Mouse (Mus musculus) urinary bladder, postnatal 25 days (tissue): ENCODE results near the gene Anxa6.
A peak's percentile ranks its signal among the peaks of the same experiment; 100 is the strongest.
"Not testable (repeated sequence)": the region's sequence is repeated elsewhere in the genome, so short reads cannot be mapped to it uniquely, and the experiment has no call there.

ENCODE experiments used
- DNase-seq: peaks from one replicate; pipeline ENCODE4 v3.0.0; 2022; ENCODE audit warnings: low spot score

The Anxa6 gene

GRCm38 (mm10) chr11:54961164-54961850 is 71.9 kb downstream of the Anxa6 start:
- DNase-seq: no peak

GRCm38 (mm10) chr11:54960251-54960650 is 73.0 kb downstream of the Anxa6 start:
- DNase-seq: no peak

GRCm38 (mm10) chr11:54958571-54959073 is 74.6 kb downstream of the Anxa6 start:
- no peak for DNase-seq

- not testable (repeated sequence) for DNase-seq
These were observed 75.5 kb downstream of the Anxa6 start for GRCm38 (mm10) chr11:54957708-54958107.

- DNase-seq: no peak
These were observed 76.3 kb downstream of the Anxa6 start for GRCm38 (mm10) chr11:54956912-54957311.

- DNase-seq: peak; percentile 97
These were observed 77.3 kb downstream of the Anxa6 start for GRCm38 (mm10) chr11:54955735-54956480.

GRCm38 (mm10) chr11:54955400-54955734 is 77.9 kb downstream of the Anxa6 start:
- not testable (repeated sequence) for DNase-seq

- no peak for DNase-seq
These were observed 78.5 kb downstream of the Anxa6 start for GRCm38 (mm10) chr11:54954716-54955115.

GRCm38 (mm10) chr11:54953993-54954446 is 79.2 kb downstream of the Anxa6 start:
- DNase-seq: no peak

GRCm38 (mm10) chr11:54952651-54953050 is 80.6 kb downstream of the Anxa6 start:
- DNase-seq: no peak

- no peak for DNase-seq
These were observed 82.6 kb downstream of the Anxa6 start for GRCm38 (mm10) chr11:54950684-54951083.

GRCm38 (mm10) chr11:54949717-54950116 is 83.5 kb downstream of the Anxa6 start:
- DNase-seq: no peak

GRCm38 (mm10) chr11:54944702-54945101 is 88.5 kb downstream of the Anxa6 start:
- no peak for DNase-seq

- no peak for DNase-seq
These were observed 93.2 kb downstream of the Anxa6 start for GRCm38 (mm10) chr11:54940056-54940455.

GRCm38 (mm10) chr11:54939501-54939900 is 93.7 kb downstream of the Anxa6 start:
- DNase-seq: no peak

- DNase-seq: no peak
These were observed 96.5 kb downstream of the Anxa6 start for GRCm38 (mm10) chr11:54936771-54937140.

GRCm38 (mm10) chr11:54936035-54936770 is 97.0 kb downstream of the Anxa6 start:
- peak; percentile 31 for DNase-seq

GRCm38 (mm10) chr11:54934198-54934597 is 99.0 kb downstream of the Anxa6 start:
- no peak for DNase-seq

GRCm38 (mm10) chr11:54932540-54932939 is 100.7 kb downstream of the Anxa6 start:
- no peak for DNase-seq

- DNase-seq: no peak
These were observed 101.7 kb downstream of the Anxa6 start for GRCm38 (mm10) chr11:54931405-54932093.

- DNase-seq: peak; percentile 56
These were observed 102.8 kb downstream of the Anxa6 start for GRCm38 (mm10) chr11:54930318-54930979.
